Mouse (Mus musculus): ENCODE results near the gene Cacnb2.

GRCm38 (mm10) chr2:14603784-14604781 lies 1.2 kb downstream of the Cacnb2 start:
- peak; percentile 11; the same call in 1 of the 2 replicates for TF ChIP-seq CTCF (IDR thresholded peaks at IDR 0.05; ENCODE audit: low read depth)
- no peak for TF ChIP-seq EP300 (IDR thresholded peaks at IDR 0.05; ENCODE audit: low read depth)

Data from liver, postnatal 0 days (tissue).